Mouse (Mus musculus) heart, postnatal 25 days (tissue): ENCODE results near the gene Smbd1. TPM values are rescaled to one million over a fixed set of nuclear protein-coding genes. Genes with fewer than 3 reads are reported as not detected.

Source experiments
- total RNA-seq, 2 experiments: library from RNA; stranded (reverse); gene quantifications; 2 replicates each; pipeline ENCODE4 v1.2.3; 2021

The Smbd1 gene
- total RNA-seq, 2 experiments from 2014 or later, result not detected

Other genes with a start within 250 kb of the Smbd1 start
- 100 to 1,000 TPM; 168 to 194 TPM for gene Tfrc, start 201.6 kb downstream of the Smbd1 start, total RNA-seq
- 10 to 100 TPM; 20.9 to 24.7 TPM for gene Tnk2, start 166.6 kb downstream of the Smbd1 start, total RNA-seq
- under 1 TPM; 0.08 to 0.10 TPM for gene Muc4, start 74.6 kb downstream of the Smbd1 start, total RNA-seq
- gene Muc20, start 13.0 kb downstream of the Smbd1 start, total RNA-seq, result under 1 TPM in 1 of 2 experiments, not detected in 1; 0.22 TPM
- gene Fyttd1, start 67.0 kb upstream of the Smbd1 start, total RNA-seq, result 100 to 1,000 TPM; 106 to 109 TPM
- gene Rubcn, start 67.3 kb upstream of the Smbd1 start, total RNA-seq, result 10 to 100 TPM; 27.8 to 32.4 TPM
- 10 to 100 TPM; 25.9 to 27.2 TPM for gene Lrch3, start 103.6 kb upstream of the Smbd1 start, total RNA-seq
- under 1 TPM; 0.52 to 0.64 TPM for gene Iqcg, start 245.7 kb upstream of the Smbd1 start, total RNA-seq
- gene Rpl35a, start 246.0 kb upstream of the Smbd1 start, total RNA-seq, result 100 to 1,000 TPM; 303 to 319 TPM